Mouse (Mus musculus) cerebellum, adult 9-11 months (tissue): ENCODE measurements at regions not wholly inside any gene's neighbourhood (a gene's known extent, or its start where the extent isn't known, plus 50 kb on each side); places are given as distances from the start of the nearest gene placed in this dataset.
A peak's percentile ranks its signal among the peaks of the same experiment; 100 is the strongest.

Experiments used
- DNase-seq: peaks from one replicate; pipeline ENCODE4 v3.0.0; 2022

DNA sequence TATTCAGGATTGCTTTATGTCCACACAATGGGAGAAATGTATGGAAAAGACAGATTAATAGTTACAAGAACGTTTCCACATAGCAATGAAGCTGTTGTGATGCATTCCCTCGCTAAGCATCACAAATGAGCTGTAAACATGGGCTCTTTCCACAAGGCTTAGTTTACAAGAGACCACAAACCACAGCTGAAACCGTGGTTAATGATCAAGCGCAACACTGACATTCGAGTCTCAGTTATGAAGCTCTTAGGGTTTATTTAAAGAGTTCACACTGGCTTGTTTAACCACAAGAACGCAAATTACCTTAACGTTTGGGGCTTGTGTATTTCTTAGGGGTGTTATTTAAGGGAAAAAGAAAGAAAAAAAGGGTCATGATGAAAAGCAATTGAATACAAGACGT, 727.3 kb upstream of the Frg1 start:
- DNase-seq: no peak

DNA sequence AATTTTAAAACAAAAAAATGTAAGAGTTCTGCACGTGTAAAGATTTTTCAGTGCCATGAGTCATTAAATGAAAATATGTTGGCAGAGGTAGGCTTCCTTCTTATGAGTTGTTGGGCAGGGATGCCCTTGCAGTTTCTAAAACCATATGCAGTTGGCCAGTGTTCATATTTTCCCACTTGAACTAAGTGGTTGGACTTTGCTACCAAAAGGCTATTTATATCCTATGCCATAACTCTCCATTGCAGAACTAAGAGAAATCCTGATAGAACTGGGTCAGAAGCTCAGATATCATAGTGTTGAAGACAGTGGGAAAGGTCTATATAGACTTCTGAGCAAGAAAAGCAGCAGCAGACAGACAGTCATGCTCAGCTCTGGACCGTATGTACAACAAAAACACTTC, 690.7 kb upstream of the Frg1 start:
- no peak for DNase-seq

DNA sequence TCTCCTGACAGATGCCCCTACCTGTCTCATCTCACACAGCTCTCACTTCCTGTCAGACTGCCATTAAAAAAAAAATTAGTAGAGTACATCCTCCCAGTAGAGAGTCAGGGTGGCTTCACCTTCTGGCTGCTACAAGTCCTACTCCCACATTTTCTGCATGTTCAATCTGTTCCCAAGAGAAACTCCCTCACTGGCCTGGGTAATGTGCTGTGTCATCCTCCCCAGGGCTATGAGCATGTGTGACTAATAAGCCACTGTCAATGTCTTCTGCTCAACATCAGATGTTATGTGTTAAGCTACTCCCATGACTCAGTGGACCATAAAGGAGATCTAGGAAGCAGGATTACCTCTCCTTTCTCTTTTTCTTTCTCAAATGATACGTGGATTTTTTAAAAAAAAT, 652.4 kb upstream of the Frg1 start:
- DNase-seq: no peak

DNA sequence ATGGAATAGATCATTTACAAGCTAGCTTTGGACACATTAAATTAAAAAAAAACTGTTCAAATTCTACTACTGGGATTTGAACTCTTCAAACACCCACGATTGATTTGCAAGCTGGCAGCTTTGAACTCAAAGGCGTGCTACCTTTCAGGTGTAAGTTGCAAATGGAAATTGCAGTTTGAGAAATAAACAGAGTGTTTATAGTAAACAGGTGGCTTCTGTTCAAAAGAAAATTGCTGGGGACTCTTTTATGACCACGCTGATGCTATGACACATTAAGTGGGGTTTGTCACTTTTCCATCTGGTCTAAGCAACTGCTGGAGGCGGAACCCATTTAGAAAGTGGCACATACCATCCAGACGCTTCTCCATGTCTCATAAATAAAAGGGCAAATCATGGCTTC, 626.7 kb upstream of the Frg1 start:
- DNase-seq: no peak

DNA sequence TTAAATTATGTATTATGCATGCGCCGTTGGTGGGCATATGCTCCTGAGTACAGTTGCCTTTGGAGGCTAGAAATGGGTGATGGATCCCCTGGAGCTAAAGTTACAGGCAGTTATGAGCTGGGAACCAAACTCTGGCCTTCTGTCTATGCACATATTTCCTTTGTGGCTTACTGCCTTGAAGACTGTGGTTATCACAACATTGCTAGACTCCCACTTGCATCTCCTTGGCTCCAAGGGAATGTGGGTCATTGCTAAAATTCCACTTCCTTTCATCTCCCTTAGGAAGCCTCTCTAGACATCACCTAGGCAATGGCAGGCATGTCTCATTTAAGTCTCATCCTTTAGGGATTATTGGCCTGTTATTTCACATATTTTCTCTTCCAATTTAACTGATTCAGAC, 622.4 kb upstream of the Frg1 start:
- DNase-seq: no peak

DNA sequence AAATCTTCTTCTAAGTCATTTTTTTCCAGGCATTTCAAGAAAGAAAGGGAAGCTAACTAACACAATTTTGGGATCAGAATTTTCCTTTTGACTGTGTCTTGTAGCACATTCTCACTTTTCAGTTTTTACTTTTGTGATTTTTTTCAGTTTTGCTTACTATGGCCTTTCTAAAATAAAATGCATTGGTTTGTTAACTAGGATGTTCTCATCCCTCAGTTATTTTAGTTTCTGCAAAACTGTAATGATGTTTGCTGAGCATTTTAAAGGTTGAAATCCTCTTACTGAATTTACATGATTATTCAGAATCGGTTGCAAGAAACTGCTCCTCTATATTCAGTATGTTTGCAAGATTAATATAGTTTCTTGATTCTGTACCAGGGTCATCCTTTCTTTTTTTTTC, 610.1 kb upstream of the Frg1 start:
- DNase-seq: no peak

DNA sequence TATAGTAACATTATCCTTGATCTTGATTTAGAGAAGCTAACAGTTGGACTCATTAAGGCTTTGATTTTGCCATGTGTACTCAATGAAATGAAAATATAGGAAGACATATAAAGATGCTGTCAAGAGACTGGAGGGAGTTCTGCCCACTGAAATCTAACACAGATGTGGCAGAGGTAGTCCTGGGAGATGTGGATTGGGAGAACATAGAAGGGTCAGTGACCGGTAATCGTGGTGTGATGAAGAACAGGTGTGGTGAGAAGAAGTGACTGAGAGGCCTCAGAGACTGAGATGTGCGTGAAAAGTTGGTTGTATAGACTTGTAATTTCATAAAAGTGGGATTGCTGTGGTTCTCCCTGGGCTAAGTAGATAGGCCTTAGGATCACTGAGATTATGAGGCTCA, 600.9 kb upstream of the Frg1 start:
- DNase-seq: no peak

DNA sequence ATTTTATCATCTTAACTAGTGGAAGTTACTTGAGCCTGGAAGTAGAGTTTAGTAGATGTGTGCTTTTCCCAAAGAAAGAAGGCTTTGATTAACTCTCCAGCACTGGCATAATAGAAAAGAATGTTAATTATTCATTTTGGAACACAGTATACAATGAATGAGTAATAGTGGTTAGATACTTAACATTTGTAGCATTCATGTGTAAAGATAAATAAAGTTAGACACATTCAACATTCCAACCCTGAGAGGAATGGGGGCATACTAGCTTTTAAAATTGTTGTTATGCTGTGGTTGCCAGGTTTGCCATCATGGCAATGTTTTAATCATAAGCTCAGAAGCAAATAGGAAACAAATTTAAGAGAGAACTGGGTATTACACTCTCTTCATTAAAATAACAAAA, 586.3 kb upstream of the Frg1 start:
- no peak for DNase-seq

DNA sequence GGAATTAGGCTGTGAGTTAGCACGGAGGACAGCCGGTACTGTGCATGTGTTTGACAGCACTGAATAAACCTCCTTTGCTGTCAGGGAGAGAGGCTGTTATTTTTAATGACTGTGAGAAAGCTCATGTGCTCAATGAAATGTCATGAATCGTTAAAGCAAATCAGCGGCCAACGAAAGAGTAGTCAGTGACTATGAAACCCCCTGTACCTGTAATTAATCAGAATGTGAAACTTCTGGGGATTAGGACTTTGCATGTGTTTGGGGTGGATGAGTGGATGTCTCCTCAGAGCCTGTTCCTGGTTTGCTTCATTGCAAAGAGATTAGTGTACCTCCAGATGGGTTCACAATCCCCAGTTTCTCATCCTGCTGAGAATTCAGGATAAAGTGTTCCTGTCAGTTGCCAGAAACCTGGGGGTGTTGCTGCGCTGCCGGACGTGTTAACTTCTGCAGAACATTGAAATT, 572.2 kb upstream of the Frg1 start:
- peak; percentile 3 for DNase-seq

DNA sequence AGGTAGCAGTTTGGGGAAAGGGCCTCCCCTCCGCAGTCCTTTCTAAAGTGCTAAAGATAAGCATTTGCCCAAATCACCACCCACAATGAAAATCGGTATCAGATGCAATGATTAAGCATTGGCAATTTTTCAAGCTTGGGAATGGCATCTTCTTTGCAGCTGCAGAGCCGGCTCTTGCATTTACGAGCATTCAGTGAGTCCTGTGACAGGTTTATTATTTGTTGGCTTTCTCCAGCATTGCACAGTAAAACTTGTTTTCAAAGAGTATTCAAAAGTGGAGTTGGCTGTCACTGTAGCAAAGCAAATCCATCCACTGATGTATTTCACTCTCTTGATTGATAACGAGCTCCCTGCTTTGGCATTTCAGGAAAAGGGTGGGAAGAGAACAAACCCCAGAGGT, 571.3 kb upstream of the Frg1 start:
- no peak for DNase-seq

DNA sequence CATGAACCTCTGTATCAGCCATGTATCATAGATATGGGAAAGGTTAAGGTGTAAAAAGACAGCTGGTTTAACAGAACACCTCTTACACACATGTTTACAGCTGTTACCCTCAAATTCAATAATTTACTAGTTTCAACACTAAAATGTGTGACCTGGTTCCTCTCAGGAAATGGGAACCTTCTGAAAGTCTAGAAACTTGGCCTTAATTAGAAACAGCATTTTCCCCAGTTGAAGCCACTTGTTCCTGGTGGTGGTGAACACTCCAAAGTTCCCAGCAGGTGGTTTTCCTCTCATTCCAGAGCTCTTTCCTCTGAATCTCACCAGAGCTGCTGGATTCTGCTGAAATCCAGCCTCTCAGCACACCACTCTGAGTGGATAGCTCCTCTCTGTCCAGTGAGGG, 570.5 kb upstream of the Frg1 start:
- DNase-seq: no peak

DNA sequence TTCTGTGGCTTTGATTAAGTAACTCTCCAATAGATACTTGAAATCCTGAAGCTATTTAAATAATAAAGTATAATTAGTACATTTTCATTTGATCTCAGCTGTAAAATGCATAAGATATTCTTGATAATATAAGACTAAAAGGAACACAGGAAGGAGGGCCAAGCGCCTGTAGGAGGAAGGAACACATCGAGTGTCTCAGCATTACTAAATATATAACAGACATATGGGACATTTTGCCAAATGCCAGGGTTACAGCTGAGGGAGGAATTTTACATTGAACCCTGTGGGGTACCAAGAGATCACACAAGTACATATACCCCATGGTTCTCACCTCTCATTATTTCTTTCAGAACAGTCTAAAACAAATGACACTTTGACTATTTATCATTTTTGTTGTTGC, 555.5 kb upstream of the Frg1 start:
- DNase-seq: no peak

DNA sequence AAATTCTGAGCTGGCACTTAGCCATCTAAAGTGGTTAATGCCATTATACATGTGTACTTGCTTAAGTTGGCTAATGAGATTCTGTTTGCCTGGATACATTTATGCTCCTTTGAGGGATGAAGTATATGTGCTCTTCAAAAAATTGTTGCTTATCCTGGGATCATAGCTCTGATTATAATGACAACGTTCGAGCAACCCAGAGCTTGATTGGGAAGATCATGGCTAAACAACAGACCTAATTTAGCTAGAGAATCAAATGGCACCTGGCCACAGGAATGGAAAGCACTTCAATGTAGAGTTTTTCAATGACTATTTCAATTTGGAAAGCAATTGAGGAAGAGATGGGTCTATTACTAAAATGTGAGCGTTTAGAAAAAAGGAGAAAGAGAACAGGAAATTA, 553.7 kb upstream of the Frg1 start:
- no peak for DNase-seq

DNA sequence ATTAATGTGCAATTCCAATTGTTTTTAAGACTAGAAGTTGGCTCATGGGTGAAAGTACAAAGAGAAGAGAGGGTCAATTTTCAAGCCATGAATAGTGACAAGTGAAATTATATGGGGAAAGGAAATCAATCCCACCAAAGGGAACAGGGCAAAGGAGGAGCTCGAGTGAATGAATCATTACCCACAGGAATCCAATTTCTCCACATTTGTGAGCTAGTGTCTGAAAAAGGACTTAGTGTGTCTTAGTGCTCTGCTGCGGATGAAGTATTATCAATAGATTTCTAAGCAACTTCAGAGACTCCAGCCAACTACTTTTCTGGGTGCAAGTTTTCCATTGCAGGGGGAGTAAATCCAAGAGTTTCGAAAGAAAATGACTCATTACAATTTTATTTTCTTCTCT, 552.5 kb upstream of the Frg1 start:
- no peak for DNase-seq

DNA sequence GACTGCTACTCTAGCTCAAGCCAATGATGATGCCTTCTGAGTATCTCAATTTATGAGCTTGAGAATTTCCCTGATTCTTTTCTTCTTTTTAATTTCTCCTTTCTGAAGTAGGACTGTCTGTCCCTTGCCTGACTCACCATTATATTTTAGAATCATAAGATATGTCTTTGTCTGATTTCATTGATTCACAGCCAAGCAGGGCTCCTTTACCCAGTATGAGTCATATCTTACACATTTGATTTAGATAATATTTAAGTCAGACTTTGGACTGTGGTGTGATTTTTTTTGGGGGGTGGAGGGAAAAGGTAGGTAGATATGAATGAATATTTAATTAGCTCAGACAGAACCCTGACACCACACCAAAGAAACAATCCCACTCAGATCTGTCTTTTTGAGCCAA, 547.2 kb upstream of the Frg1 start:
- no peak for DNase-seq

DNA sequence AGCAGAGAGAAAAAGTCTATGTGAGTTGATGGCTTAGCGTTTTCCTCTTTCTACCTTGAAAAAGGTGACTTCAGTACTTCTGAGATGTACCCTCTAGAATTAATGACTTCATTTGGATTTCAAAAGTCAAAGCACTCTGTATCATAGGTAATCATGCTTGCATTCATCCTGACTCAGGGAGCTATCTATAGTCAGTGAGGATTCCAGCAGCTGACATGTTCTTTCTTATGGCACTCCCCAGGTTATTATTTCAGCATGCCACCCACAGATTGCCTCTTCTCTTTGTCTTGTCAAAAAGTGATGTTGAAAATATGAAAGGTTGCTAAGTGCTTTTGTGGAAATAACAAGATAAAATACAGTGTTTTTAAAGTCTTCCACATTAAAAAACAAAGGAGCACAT, 540.0 kb upstream of the Frg1 start:
- no peak for DNase-seq

DNA sequence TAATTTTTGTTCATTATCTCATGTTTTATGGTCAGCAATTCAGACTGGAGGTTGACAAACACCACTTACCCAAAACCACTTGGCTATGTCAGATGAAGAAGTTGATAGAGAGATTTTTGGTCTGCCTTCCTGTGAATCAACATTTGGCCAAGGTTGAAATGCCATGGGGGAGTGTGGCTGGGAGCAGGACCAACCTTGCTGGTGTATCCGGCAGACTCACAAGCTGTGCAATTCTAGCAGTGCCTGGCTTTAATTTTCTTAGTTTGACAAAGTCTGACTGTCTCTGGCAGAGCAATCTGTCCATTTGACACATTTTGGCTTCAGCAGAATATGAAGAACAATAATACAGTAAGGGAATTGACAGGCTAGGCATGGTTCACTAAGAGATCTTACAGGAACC, 533.9 kb upstream of the Frg1 start:
- no peak for DNase-seq

DNA sequence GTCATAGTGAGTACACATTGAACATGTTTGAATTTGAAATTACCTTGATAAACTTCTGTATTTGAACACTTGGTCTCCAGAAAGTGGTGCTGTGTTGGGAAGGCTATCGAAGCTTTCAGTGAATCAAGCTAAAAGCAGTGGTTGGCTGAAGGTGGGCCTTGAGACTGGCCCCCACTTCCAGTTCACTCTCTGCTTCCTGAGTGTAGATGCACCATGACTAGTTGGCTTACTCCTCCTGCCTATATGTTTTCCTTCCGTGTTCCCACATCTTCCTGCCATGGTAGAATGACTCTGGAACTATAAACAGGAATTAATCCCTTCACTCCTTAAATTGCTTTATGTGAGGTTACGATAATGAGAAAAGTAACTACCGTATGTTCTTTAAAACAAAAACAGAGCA, 522.4 kb upstream of the Frg1 start:
- no peak for DNase-seq

DNA sequence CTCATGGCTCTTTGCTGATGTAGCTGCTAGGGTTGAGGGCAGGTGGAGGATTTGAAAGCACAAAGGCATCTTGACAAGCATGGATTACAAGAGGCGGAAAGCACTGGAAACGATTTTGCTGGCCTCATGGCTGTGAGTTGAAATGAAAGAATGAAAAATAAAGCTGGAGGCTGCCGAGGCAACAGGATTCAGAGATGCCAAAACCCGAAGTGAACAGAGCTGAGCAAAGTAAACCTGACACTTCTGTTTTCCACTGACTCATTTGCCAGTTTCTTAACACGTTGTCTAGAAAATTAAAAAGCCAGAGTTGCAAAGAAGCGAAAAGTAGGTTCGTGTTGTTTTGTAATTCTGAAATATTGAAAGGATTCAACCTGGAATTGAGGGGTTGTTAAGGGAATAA, 504.2 kb upstream of the Frg1 start:
- DNase-seq: no peak

DNA sequence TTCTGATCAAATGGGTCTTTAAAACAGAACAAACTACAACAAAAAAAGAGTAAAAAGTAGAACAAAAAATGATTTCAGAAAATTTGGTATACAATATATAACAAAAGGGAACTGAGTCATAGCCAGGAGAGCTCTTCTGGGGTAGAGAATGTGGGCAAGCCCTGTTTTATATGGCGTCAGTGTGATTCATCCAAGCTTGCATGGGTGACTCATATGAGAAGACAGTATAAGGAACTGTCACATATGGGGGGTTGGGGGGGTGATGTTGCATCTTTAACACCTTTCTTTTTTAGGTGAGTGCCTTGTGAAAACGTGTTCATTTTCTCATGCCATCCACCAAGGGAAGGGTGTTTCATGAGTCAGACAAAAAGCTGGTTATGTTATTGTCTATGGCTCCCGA, 503.7 kb upstream of the Frg1 start:
- DNase-seq: no peak

DNA sequence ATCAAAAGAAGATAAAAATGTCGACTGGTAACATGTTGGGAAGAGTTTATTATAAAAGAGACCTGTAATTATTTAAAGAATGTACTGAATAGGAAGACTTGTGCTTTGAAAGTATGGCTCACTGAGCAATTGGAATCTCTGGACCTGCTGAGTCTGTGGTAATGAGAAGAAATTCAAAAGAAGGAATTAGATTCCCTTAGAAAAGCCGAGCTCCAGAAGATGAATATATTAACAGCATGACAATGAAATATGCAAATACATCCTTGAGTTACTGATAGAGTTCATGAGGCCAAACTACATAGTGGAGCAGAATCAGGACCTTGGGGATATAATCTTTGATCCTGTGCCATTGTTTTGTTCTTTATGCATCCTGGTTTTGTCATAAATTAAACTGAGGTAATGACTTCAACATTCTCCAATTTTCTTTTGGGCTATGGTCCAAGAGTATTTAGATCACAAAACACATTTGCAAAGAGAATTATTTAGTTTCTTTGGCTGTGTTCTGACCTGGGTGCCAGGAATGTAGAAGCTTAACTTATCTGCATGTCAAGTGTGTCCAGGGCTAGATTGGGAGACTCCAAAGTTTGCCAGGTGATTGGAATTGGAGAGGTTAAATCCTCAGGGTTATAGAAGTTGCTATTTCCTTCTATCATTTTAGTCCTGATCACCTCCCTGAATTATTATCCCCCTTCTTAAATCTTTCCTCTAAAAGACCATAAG, 461.3 kb upstream of the Frg1 start:
- DNase-seq: no peak

DNA sequence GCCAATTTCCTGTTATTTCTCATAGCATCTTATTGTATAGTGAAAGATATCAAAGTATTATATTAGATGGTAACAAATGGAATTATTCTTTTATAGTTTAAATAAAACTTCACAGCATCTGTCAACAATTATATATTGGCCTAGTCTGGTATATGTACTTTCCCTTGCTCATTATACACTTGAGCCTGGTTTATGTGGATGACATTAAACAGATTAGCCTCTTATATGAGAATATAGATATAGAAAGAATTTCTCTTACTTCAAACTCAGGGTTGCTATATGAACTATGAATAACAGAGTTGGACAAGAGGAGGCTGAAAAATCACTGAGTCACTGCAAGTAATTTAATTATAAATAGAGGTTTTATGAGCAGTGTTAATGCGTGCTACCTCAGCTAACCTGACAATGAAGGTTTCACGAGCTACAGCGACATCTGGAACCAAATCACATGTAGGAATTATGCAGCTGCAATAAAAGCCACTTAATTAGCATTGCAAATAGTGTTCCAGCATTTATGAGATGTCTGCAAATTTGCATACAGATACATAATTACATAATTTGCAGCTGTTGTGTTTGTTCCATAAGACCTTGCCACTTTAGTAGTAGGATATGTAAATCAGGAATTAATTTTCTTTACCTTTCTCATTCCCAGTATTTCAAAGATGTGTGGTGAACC, 452.9 kb upstream of the Frg1 start:
- no peak for DNase-seq

DNA sequence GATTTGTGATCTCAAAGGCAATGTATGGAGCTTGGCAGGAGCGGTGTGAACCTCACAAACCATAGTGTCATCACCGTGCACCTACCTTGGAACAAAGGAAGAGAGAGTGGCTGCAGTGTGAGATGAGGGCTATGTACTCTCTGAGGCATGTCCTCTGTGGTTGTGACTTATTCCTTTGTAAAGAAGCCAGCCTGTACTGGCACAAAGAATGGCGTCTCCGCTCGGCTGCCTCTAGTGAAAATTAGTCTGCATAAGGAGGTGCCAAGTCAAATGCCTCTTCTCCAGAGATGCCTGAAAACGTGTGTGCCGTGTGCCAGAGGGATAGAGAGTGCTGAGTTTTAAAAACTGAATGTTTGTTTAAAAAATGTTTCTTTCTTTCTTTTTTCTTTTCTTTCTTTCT, 444.0 kb upstream of the Frg1 start:
- DNase-seq: no peak

DNA sequence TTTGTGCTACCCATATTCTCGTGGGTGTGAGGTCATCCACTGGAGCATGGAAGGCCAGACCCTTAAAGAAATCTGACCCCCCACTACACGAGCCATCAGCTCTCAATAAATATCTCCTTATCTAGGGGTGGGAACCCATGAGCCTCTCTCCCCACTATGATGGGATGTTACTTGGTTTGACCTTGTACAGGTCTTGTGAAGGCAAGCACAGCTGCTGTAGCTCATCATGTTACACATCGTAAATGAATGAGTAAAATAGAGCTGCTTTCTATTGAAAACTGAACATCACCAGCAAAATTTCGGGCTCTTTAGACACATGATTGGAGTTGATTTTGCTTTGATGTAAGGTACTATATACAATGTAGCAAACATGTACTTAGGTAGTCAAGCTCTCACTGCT, 414.8 kb upstream of the Frg1 start:
- no peak for DNase-seq

DNA sequence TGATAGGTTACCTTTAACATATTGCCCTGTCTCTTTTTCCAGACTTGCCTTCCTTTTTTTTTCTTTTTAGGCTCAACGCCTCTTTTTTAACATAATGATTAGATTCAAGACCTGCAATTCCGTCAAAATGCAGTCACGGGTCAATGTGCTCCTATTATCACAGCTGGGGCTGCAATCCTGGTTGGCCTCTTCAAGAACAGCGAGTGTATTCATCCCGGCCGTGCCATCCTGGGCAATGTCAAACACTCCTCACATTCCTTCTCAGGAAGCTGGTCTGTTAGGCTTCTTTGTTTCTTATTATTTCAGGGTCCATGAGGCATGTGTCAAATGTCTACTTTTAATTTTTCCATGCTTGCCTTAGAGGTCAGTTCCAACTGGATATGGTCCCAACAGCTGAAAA, 413.5 kb upstream of the Frg1 start:
- no peak for DNase-seq
